Mouse (Mus musculus): ENCODE results near the gene Ethe1.
"Not testable (repeated sequence)": the region's sequence is repeated elsewhere in the genome, so short reads cannot be mapped to it uniquely, and the experiment has no call there.

Gene Ethe1

DNA sequence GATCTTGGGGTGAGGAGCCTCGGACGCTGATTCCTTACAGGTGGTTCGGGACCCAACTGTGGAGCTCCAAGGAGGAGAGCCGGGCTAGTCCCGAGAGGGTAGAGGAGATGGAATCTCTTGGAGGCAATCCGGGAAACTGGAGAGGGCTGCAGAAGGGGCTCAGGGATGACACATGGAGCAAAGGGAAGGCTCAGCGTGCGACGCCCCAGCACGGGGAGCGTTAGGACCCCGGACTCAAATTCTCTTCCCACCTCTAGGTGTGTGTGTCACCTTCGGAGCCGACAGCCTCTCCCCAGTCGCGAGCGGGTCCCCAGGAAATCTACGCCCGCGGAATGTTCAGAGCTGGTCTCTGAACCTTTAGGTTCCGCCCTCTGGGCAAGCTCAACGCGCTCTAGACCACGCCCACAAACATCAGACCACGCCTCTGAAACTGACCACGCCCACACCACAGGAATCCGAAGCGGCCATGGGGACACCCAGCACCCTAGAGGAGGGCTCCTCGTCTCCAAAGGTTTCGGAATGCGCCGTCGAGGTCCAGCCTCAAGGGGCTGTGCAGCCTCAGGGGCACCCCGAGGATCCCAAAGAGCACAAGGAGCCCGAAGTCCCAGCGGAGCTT is 23.6 kb downstream of the Ethe1 start:
- peak; percentile 95 to 99 for DNase-seq (ENCODE audit: inconsistent age in 2 of 2, low spot score in 1 of 2)

- DNase-seq (ENCODE audit: inconsistent age in 2 of 2, low spot score in 1 of 2) = no peak
These were observed 24.4 kb downstream of the Ethe1 start for GRCm38 (mm10) chr7:24611709-24612108.

- DNase-seq (ENCODE audit: inconsistent age in 2 of 2, low spot score in 1 of 2) = no peak
These were observed 25.1 kb downstream of the Ethe1 start for GRCm38 (mm10) chr7:24612308-24612910.

- DNase-seq (ENCODE audit: inconsistent age in 2 of 2, low spot score in 1 of 2) = peak; percentile 53 to 57
These were observed 27.5 kb downstream of the Ethe1 start for GRCm38 (mm10) chr7:24614816-24615215.

DNA sequence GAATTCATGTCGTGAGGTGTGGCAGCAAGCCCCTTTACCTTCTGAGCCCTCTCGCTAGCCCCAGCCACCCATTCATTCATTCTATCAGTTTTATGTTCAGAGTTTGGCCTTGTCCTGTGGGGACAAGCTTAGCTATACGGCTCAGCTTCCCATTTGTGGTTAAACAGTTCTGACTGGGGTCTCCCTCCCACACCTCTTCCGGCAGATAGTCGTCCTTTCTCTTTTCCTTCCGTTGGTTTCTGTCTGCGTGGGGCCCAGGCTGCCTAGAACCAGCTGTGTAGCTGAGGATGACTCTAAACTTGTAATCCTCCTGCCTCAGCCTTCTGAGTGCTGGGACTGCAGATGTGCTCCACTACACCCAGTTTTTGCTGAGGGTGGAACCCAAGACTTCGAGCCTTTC is 30.4 kb downstream of the Ethe1 start:
- DNase-seq (ENCODE audit: inconsistent age in 2 of 2, low spot score in 1 of 2) = no peak

DNA sequence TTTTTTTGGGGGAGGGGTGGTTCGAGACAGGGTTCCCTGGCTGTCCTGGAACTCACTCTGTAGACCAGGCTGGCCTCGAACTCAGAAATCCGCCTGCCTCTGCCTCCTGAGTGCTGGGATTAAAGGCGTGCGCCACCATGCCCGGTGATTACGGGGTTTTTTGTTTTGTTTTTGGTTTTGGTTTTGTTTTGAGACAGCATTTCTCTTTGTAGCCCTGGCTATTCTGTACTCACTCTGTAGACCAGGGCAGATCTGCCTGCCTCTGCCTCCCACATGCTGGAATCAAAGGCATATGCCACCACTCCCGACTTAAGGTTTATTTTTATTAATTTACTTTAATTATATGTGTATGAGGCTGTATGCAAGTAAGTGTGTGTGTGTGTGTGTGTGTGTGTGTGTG is 31.0 kb downstream of the Ethe1 start:
- DNase-seq (ENCODE audit: inconsistent age in 2 of 2, low spot score in 1 of 2) = not testable (repeated sequence)

- DNase-seq (ENCODE audit: inconsistent age in 2 of 2, low spot score in 1 of 2) = no peak
These were observed 32.5 kb downstream of the Ethe1 start for GRCm38 (mm10) chr7:24619671-24620397.

- DNase-seq (ENCODE audit: inconsistent age in 2 of 2, low spot score in 1 of 2) = no peak
These were observed 33.9 kb downstream of the Ethe1 start for GRCm38 (mm10) chr7:24621193-24621592.

DNA sequence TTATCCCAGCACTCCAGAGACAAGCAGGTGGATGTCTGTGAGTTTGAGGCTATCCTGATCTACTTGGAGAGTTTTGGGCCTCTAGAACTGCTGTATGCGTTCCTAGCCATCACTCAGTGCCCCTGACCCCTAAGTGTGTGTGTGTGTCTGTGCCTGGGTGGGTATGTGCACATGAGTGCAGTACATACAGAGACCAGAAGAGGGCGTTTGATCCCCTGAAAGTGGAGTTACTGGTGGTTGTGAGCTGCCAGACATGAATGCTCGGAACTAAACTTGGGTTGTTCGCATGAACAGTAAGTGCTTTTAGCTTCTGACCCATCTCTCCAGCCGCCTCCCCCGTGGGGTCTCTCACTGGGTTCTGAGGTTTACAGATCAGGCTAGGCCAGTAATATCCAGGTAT is 35.6 kb downstream of the Ethe1 start:
- DNase-seq (ENCODE audit: inconsistent age in 2 of 2, low spot score in 1 of 2) = no peak

DNA sequence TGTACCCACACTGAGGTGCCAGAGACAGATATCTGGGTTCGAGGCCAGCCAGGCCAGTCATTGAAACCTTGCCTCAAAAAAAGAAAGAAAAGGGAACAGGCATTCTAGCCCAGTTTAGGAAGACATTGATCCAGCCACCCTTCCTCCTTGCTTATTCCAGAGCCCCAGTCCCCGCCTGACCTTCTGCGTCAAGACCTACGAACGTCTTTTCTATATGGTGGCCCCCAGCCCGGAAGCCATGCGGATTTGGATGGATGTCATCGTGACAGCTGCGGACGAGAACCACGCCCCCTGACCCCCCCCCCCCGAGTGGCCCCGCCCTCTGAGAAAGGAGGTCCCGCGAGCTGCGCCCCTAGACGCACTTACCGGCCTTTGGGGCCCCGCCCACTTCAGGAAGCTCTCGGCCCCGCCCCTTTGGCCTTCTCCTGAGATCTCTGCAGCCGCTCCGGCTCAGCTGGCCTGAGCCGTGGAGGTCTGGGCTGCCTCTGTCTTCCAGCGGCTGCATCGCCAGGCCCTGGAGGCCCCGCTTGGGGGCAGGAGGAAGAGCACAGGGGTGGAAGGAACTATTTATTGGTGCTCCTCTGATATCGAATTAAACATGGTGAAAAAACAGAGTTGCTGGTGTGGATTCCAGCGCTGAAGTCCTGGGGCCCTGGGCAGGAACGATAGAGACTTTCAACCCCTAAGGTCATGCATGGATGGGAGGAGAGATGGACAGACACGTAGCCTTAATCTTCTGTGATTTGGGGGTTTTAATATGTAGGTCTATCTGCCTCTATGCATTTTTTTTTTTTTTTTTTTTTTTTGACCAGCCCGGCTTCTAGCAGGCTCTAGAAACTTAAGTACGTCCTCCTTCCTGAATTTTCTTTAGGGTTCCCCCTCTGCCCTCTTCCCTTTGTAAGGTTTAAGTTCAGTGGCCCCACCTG is 41.6 kb downstream of the Ethe1 start:
- DNase-seq (ENCODE audit: inconsistent age in 2 of 2, low spot score in 1 of 2) = peak; percentile 92 to 96

- peak; percentile 64 to 89 for DNase-seq (ENCODE audit: inconsistent age in 2 of 2, low spot score in 1 of 2)
These were observed 42.3 kb downstream of the Ethe1 start for GRCm38 (mm10) chr7:24629672-24630071.

GRCm38 (mm10) chr7:24630116-24630880 is 43.0 kb downstream of the Ethe1 start:
- DNase-seq (ENCODE audit: inconsistent age in 2 of 2, low spot score in 1 of 2) = peak in 1 of 2 experiments; percentile 41

GRCm38 (mm10) chr7:24636264-24636663 is 48.9 kb downstream of the Ethe1 start, which contains the start of gene Lypd3:
Gene Lypd3, plus strand, starts transcription at chr7:24636550.
- DNase-seq (ENCODE audit: inconsistent age in 2 of 2, low spot score in 1 of 2) = no peak

- no peak for DNase-seq (ENCODE audit: inconsistent age in 2 of 2, low spot score in 1 of 2)
These were observed 49.7 kb downstream of the Ethe1 start for GRCm38 (mm10) chr7:24637046-24637445.

- peak in 1 of 2 experiments; percentile 76 for DNase-seq (ENCODE audit: inconsistent age in 2 of 2, low spot score in 1 of 2)
These were observed 50.9 kb downstream of the Ethe1 start for GRCm38 (mm10) chr7:24638026-24638856.

GRCm38 (mm10) chr7:24640450-24640849 is 53.1 kb downstream of the Ethe1 start:
- no peak for DNase-seq (ENCODE audit: inconsistent age in 2 of 2, low spot score in 1 of 2)

DNA sequence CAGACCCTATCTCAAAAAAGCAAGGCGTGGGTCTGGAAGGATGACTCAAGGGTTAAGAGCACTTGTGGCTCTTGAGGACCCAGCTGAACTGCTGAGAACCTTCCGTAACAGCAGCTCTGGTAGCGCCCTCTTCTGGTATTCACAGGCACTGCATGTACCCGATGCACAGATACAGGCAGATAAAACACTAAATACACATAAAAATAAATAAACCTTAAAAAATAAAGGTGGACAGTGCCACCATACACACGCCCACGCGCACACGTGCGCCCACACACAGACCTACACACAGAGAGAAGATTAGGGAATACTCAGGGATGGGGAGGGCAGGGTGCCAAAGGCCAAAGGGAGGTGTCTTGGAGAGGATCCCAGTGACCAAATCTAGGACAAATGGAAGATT is 55.1 kb downstream of the Ethe1 start:
- peak; percentile 64 to 90 for DNase-seq (ENCODE audit: inconsistent age in 2 of 2, low spot score in 1 of 2)

- DNase-seq (ENCODE audit: inconsistent age in 2 of 2, low spot score in 1 of 2) = no peak
These were observed 57.1 kb downstream of the Ethe1 start for GRCm38 (mm10) chr7:24644492-24644891.

DNA sequence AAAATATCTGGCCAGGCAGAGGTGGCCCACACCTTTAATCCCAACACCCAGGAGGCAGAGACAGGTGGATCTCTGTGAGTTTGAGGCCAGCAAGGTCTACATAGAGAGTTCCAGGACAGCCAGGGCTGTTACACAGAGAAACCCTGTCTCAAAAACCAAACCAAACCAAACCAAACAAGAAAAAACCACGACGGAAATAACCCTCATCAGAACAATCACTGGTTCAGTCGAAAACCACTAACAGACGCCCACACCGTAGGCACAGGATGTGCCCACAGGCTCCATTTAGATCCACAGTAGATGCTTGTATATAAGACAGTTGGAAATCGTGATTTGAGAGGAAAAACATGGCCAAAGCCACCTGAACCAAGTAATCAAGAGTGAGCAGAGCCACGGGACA is 57.7 kb downstream of the Ethe1 start:
- no peak for DNase-seq (ENCODE audit: inconsistent age in 2 of 2, low spot score in 1 of 2)
